Mouse (Mus musculus): Measurements from ENCODE around the gene Vps26b. TPM values are rescaled to one million over a fixed set of nuclear protein-coding genes. Genes with fewer than 3 reads are reported as not detected.

The Vps26b gene
- total RNA-seq, 2 experiments from 2014 or later: 94.4 to 105 TPM

DNA sequence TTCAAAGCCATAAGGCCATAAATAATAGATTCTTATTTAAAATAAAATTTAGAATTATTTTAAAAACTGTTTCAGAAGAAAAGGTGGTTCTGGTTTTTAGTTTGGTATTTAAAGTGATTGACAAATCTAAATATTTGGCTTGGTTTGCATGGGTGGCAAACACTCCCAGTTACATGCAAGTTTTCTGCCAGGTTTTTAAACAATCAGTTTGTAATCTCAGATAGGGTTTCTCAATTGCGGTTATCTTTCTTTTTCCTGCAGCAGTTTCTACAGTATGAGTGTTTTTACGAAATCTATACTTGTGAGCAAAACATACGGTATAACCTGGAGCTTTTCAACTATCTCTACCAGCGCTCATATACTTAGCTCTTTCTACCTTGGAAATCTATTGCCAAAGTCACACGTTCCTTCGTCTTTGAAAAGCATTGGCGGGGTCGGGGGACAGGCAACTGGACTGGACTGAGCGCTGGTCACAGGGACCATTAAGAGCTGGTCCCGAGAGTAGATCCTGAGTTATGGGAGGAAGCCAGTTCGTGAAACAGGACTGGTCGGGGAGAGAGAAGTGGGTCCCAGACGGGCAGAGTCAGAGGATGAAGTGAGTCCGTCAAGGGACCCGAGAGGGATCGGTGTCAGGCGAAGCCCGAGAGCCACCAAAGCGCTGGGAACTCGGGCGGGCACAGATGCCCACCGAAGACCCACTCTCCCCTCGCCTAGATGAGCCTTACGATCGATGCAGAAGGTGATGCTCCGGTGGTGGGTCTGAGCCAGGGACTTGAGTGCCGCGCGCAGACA is 31.0 kb downstream of the Vps26b start:
- intact Hi-C loops (cut with DNase I): no loop called here
- no peak for DNase-seq (ENCODE audit: low spot score in 2 of 2)

DNA sequence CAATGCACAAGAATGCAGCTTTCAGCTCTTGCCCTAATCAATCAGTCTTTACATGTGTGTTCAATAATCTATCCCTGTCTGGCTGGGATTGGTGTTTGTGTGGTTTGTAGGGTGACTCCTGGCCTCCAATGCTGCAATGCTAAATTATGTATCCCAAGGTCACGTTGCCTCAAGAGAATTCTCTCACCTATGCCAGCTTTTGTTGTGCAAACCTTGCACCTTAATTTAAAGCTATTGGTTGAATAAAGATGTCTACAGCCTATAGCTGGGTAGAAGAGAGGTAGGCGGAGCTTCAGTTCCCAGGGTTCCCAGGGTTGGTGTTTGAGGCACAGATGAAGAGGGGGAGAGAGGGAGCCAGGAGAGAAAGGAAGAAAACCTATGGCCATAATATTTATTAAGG is 32.4 kb downstream of the Vps26b start:
- intact Hi-C loops (cut with DNase I): no loop called here
- no peak for DNase-seq (ENCODE audit: low spot score in 2 of 2)

DNA sequence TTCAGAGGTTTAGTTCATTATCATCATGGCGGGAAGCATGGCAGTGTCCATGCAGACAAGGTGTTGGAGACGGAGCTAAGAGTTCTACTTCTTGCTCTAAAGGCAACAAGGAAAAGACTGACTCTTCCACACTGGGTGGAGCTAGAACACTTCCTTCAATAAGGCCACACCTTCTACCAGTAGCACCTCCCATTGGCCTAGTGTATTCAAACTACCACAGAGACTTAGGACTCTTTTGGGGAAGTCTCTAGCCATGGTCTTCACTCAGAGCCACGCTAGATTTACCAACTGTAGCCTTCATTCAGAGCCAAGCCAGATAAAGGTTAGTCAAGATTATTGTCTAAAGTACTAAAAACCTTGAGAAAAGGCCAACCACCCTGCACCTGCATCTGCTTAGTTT is 32.8 kb downstream of the Vps26b start:
- intact Hi-C loops (cut with DNase I): no loop called here
- DNase-seq (ENCODE audit: low spot score in 2 of 2): no peak

DNA sequence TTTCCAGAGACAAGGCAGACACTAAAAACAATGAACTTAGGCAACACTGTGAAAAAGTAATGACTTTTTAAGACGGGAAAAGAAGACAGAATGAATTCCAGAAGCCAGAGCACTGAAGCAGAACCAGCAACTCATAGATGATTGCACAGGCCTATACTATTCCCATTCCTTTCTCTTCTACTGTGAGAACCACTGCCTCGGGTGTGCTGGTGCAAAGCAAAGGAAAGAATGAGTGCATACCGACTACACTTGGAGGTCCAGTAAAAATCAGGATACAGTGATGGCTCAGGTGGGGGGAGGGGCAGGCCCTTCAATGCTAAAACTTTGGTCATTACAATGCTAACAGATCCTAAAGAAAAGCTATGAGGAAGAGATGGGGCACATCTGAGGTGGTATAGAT is 36.0 kb downstream of the Vps26b start:
- no peak for DNase-seq (ENCODE audit: low spot score in 2 of 2)
- intact Hi-C loops (cut with DNase I): no loop called here

DNA sequence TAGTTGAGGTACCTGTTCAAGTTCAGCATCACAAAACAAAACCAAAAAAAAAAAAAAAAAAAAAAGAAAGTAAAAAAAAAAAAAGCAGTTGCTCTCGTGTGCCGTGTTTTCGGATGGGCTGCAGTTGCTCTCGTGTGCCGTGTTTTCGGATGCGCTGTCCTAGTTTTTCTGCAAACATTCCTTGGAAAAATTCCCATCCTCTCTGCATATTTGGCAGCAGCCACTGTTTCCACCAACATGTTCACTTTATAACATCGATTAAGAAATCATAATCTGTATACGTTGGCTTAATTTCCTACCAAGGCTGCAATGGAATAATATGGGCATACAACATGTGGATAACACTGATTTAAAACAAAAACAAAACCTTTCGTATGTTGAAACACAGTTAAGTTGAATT is 36.7 kb downstream of the Vps26b start:
- no peak for DNase-seq (ENCODE audit: low spot score in 2 of 2)
- intact Hi-C loops (cut with DNase I): no loop called here

DNA sequence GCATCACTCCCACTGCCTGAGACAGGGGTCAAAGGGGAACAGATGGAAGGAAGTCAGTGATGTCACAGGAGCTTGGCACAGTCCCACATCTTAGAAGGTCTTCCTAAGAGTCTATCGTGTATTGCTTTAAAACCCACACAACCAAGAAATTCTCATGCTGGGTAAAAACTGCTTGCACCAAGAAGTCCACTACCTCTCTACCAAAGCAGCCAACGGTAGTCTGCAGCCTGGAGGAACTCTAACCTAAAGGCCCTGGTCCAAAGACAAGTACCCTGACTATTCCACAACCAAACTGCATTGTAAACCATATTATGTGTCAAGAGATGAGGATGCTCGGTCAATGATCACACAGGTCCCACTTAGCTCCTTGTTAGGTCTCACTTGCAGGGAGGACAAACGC is 39.7 kb downstream of the Vps26b start:
- intact Hi-C loops (cut with DNase I): no loop called here

DNA sequence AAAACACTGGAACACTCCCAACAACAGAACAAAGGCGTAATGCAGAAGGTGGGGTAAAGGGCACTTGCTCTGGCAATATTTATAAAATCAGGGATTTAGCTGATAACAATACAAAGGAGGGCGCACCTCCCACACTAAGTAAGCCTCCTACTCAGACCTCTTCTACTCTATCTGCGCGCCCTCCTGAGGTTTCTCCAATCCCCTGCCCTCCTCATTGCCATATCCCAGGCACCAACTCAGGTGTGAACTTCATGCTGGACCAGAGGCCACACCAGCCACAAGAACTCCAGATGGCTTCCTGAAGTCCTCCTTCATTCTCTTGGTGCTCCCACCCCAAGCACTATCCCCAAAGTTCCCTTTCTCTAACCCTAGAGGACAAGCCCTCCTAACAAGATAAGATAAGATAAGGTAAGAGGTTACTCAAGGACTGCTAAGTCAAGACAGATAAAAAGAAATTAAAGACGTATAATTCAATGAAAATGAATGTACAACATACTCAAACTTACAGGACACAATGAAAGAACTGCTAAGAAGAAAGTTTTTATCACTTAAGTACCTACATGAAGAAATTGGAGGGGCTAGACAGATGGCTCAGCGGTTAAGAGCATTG is 44.1 kb downstream of the Vps26b start:
- intact Hi-C loops (cut with DNase I): no loop called here

More for the DNA sequence above, 39.7 kb downstream of the Vps26b start:
- no peak for DNase-seq (ENCODE audit: low spot score in 2 of 2)

DNA sequence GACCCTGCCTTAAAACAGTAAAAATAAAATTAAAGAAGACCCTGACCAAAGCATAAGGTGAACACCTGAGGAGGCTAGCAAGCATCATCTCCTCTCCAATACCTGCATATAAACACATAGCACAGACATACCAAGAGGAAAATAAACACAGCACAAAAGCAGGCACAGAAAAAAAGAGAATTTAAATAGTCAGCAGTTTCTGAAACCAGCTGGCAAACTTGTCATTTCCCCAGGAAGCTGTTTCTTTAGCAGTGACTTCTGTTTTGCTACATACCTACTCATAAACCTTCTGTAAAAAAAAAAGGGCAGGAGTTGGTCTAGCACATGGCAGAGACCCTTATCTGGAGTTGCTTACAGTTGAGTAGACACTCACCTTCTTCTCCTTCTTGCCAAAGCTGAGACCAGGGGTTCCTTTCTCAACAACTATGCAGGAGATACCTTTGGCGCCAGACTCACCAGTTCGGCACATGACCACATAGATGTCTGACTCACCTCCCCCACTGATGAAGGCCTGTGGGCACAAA is 44.7 kb downstream of the Vps26b start:
- intact Hi-C loops (cut with DNase I): no loop called here
- no peak for DNase-seq (ENCODE audit: low spot score in 2 of 2)

More for the DNA sequence above, 44.1 kb downstream of the Vps26b start:
- DNase-seq (ENCODE audit: low spot score in 2 of 2): no peak

DNA sequence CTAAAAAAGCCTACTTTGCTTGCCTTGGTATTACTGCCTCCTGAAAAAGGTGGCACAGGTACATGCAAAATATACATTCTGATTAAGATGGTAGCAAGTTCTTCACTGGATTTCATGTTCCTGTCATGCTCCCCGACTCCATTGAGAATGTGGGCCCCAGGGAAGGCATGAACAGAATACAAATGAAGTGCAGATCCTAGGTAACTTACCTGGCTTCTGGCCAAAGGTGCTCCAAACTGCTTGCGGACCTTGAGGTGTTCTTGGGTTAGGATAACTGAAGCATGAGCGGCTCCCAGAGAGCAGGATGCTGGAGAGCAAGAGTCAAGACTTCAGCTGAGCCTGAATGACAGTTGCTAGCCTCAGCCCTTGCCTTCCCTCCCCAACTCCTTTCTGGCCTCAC is 51.1 kb downstream of the Vps26b start:
- intact Hi-C loops (cut with DNase I): no loop called here
- DNase-seq (ENCODE audit: low spot score in 2 of 2): no peak

DNA sequence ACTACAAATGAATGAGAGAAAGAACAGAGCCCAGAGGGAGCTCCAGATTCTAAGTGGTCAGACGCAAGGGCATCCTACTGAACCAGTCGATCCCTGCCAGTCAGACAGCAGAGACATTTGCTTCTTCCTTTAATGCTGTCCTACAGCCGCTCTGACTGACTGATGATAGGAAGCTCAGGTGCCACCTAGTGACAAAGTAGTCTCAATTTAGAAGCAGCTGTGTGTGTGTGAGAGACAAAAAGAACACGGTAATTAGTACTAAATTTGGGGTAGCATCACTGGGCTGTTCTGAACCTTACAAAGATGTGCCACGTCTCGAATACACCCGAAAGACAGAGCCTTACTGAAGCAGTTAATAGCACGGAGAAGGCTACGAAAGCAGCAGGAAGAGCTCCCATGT is 52.1 kb downstream of the Vps26b start:
- no peak for DNase-seq (ENCODE audit: low spot score in 2 of 2)
- intact Hi-C loops (cut with DNase I): no loop called here

Other genes with a start within 250 kb of the Vps26b start
- under 1 TPM; 0.22 to 0.36 TPM for gene Glb1l2, start 223.6 kb downstream of the Vps26b start, total RNA-seq (2021)
- gene Glb1l3, start 169.2 kb downstream of the Vps26b start, total RNA-seq (2021): not detected
- not detected for gene Gm1110, start 107.0 kb downstream of the Vps26b start, total RNA-seq (2021)
- gene Acad8, start 30.5 kb downstream of the Vps26b start, total RNA-seq (2021): 10 to 100 TPM; 29.5 to 36.3 TPM
- 10 to 100 TPM; 62.4 to 63.4 TPM for gene Thyn1, start 30.4 kb downstream of the Vps26b start, total RNA-seq (2021)
- gene Ncapd3, start 110 bp upstream of the Vps26b start, total RNA-seq (2021): 10 to 100 TPM; 18.6 to 21.5 TPM
- 10 to 100 TPM; 34.6 to 38.7 TPM for gene Jam3, start 125.4 kb upstream of the Vps26b start, total RNA-seq (2021)